ENCODE assay signal across 13 mouse cellular contexts in the genomic region with DNA sequence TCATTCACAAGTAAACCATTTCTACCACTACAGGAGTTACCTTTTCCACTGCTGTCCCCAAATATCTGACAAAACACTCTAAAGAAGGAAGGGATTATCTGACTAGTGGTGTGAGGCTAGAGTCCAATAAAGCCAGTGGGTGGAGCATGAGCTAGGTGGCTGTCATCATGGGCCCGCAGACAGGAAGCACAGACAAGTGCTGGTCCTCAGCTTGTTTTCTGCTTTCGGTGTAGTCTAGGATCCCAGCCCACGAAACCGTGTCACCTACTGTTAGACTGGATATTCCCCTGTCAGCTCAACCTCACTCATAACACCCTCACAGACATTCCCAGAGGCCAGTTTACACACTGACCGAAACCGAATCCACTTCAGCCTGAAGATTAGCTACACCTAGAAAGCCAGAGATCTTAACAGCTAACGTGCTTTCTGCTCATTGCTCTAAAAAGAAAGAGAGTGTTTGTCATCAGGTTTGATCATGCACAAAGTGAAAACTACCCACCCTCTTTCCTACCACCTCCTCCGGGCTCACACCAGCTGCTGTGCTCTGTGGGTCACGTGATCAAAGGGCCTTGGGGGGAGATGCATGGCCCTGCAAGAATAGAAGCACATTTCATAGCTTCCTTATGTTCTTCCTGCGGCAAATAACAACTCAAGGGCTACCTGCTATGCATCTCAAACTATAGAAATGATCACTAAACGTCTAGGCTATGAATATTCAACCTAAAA.
DNase-seq lines count a peak whose midpoint lies in the region; ATAC-seq and TF ChIP-seq lines count a peak whose summit lies in the region.
"Had no signal": no experiment of that assay in that cellular context is flagged by ENCODE, and none has a peak within 500 bp of the region (broad histone marks: within the 10 kb centered on the region; RNA-seq: fewer than 3 reads in every experiment).

No protein-coding gene starts in this region.

- no peak overlapping the region for H3K4me3 ChIP-seq in bone marrow, adult 2 months (replicated peaks; ENCODE audit: control insufficient read depth, low read depth, low read length)
- no peak overlapping the region for H3K4me3 ChIP-seq in myocyte
- H3K4me3 ChIP-seq in kidney, embryonic 14.5 days (ENCODE audit: low read length) = no peak overlapping the region
- H3K4me3 ChIP-seq: heart, embryonic 13.5 days; lung, embryonic 15.5 days had no signal

- TF ChIP-seq POLR2A in bone marrow, adult 2 months (IDR thresholded peaks at IDR 0.05; ENCODE audit: borderline replicate concordance, control insufficient read depth, low read depth, low read length) = no peak
- no peak for TF ChIP-seq POLR2A in myocyte (IDR thresholded peaks at IDR 0.05; ENCODE audit: insufficient read length, low read depth)

- H3ac ChIP-seq in myocyte (ENCODE audit: control insufficient read depth, insufficient read length) = no peak overlapping the region

- H3K27me3 ChIP-seq in myocyte (ENCODE audit: control insufficient read depth, insufficient read depth, insufficient read length) = no peaks in the 10 kb centered on the region
- no peaks in the 10 kb centered on the region for H3K27me3 ChIP-seq in kidney, embryonic 14.5 days (ENCODE audit: control insufficient read depth, insufficient read depth, low read length)
- H3K27me3 ChIP-seq: heart, embryonic 13.5 days; lung, embryonic 15.5 days had no signal

- DNase-seq in lung, postnatal 25 days (ENCODE audit: low spot score) = peak; percentile 7
- no peak for DNase-seq in lung, postnatal 14 days
- peak; percentile 15 for DNase-seq in thymus, postnatal 25 days
- no peak for DNase-seq in adrenal gland, postnatal 14 days
- DNase-seq: adrenal gland, adult 8-10 months; cerebellum, adult 2 months had no signal

- peak overlapping the region; percentile 71 for H3K27ac ChIP-seq in bone marrow, adult 2 months (ENCODE audit: control insufficient read depth, insufficient read depth, low read depth, low read length, poor library complexity)
- no peak overlapping the region for H3K27ac ChIP-seq in kidney, embryonic 14.5 days (ENCODE audit: low read depth, low read length)
- H3K27ac ChIP-seq: heart, embryonic 13.5 days; kidney, postnatal 0 days; lung, embryonic 15.5 days; stomach, postnatal 0 days had no signal

- H3K79me2 ChIP-seq in myocyte (ENCODE audit: control insufficient read depth, insufficient read depth) = no peaks in the 10 kb centered on the region

- no peak for ATAC-seq in kidney, embryonic 14.5 days (ENCODE audit: low FRiP score, low TSS enrichment)

- WGBS in bone marrow, adult 2 months = 39% methylated on average over 11 of the region's 11 CpGs
- WGBS in kidney, embryonic 14.5 days = 68% methylated on average over 11 of the region's 11 CpGs

- no peaks in the 10 kb centered on the region; the same call in 1 of the 2 replicates for H3K4me1 ChIP-seq in bone marrow, adult 2 months (ENCODE audit: control insufficient read depth, insufficient read depth, low read length)
- no peaks in the 10 kb centered on the region for H3K4me1 ChIP-seq in kidney, embryonic 14.5 days (ENCODE audit: control insufficient read depth, insufficient read depth, low read length)
- H3K4me1 ChIP-seq: lung, embryonic 15.5 days had no signal

- H3K4me2 ChIP-seq in myocyte (ENCODE audit: low read depth) = no peak overlapping the region
- no peak overlapping the region for H3K4me2 ChIP-seq in kidney, embryonic 14.5 days (replicated peaks; ENCODE audit: low read depth, low read length)
- H3K4me2 ChIP-seq: lung, embryonic 15.5 days had no signal

- H3K36me3 ChIP-seq in myocyte (ENCODE audit: control insufficient read depth, insufficient read depth) = no peaks in the 10 kb centered on the region
- H3K36me3 ChIP-seq in kidney, embryonic 14.5 days (ENCODE audit: control insufficient read depth, insufficient read depth, low read length) = no peaks in the 10 kb centered on the region
- H3K36me3 ChIP-seq: heart, embryonic 13.5 days; lung, embryonic 15.5 days had no signal

- H3K9ac ChIP-seq in kidney, embryonic 14.5 days (ENCODE audit: low read depth, low read length) = no peak overlapping the region
- H3K9ac ChIP-seq: heart, embryonic 13.5 days; lung, embryonic 15.5 days had no signal

- no peak for TF ChIP-seq CTCF in bone marrow, adult 2 months (IDR thresholded peaks at IDR 0.05; ENCODE audit: control insufficient read depth, insufficient read depth, low read length)

- H3K9me3 ChIP-seq in kidney, embryonic 14.5 days (ENCODE audit: control insufficient read depth, low read length) = no peaks in the 10 kb centered on the region
- H3K9me3 ChIP-seq: heart, embryonic 13.5 days; lung, embryonic 15.5 days had no signal

TF ChIP-seq in myocyte, 11 proteins besides CTCF, POLR2A, EP300 and RAD21:
- no peak for TF ChIP-seq TCF3 (IDR thresholded peaks at IDR 0.05; ENCODE audit: insufficient read length, low read depth)
- TF ChIP-seq USF1 (IDR thresholded peaks at IDR 0.05; ENCODE audit: low read depth) = peak; percentile 44
- TF ChIP-seq CEBPB (IDR thresholded peaks at IDR 0.05; ENCODE audit: insufficient read depth, poor library complexity, severe bottlenecking) = no peak
- no peak for TF ChIP-seq TCF12 (IDR thresholded peaks at IDR 0.05; ENCODE audit: insufficient read depth, poor library complexity, severe bottlenecking)
- no peak for TF ChIP-seq MYOD1 (IDR thresholded peaks at IDR 0.05; ENCODE audit: control insufficient read depth in 1 of 3, insufficient read length in 2 of 3, low read depth in 2 of 3)
- TF ChIP-seq MAX (IDR thresholded peaks at IDR 0.05; ENCODE audit: low read depth) = no peak

Comparison
In these comparisons a context has a peak if more than half of its experiments do, and no peak if none do; other contexts are left out.
1. DNase-seq: peak in lung, postnatal 25 days (single experiment) and thymus, postnatal 25 days (single experiment); none in lung, postnatal 14 days (single experiment) and adrenal gland, postnatal 14 days (single experiment).